Mouse (Mus musculus): ENCODE data around the gene Kidins220.

Gene Kidins220

DNA sequence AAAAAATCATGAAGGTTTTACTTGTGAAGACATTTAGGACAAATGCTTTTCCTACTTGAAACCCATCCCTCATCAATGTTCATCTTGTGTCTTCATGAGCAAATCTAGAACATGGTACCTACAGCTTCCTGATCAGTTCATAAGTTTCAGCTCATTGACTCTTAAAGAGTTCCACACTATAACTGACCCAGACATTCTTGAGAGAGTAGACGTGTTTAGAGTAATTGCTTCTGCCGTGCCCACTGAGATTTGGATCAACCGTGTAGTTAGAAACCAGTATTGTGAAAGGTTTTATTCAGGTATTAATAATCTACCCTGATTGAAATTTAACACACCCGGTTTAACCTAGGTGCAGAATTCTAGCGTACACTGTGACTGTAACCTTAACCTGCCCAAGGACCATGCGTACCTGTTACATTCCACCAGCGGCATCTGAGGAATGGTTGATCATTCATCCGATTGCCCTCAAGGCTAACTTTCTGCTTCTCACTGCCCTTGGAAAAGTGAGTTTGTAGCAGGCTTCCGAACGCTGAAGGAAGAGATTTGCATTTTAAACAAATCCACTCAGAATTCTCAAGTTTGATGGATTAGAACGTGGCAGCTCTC lies 12.3 kb upstream of the Kidins220 start:
- DNase-seq (ENCODE audit: extremely low read depth, low read depth), result no peak

GRCm38 (mm10) chr12:24963393-24964022 lies 11.2 kb upstream of the Kidins220 start:
- DNase-seq (ENCODE audit: extremely low read depth, low read depth), result no peak

- DNase-seq (ENCODE audit: extremely low read depth, low read depth), result no peak
Observed at GRCm38 (mm10) chr12:24965406-24965805, 9.3 kb upstream of the Kidins220 start.

GRCm38 (mm10) chr12:24966046-24966445 lies 8.7 kb upstream of the Kidins220 start:
- DNase-seq (ENCODE audit: extremely low read depth, low read depth), result no peak

GRCm38 (mm10) chr12:24971490-24972200 lies 3.1 kb upstream of the Kidins220 start:
- DNase-seq (ENCODE audit: extremely low read depth, low read depth), result no peak

GRCm38 (mm10) chr12:24972371-24973350 lies 2.1 kb upstream of the Kidins220 start:
- no peak for DNase-seq (ENCODE audit: extremely low read depth, low read depth)

DNA sequence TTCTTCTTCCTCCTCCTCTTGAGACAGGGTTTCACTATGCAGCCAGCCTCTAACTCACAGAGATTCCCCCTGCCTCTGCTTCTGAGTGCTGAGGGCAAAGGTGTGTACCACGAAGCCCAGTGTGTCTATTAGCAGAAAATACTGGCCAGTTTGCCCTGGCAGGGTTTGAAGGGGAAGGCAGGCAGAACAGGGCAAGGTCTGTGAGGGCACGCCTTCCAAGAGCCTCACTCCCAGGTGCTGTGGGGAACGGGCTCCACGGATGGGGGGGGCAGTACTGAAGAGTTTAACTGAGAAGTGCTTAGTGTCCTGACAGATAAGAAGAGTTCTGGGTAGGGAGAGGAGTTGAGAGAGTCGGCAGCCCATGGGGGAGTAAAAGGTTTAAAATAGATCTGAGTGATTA lies 1.1 kb upstream of the Kidins220 start:
- DNase-seq (ENCODE audit: extremely low read depth, low read depth), result peak; percentile 32

DNA sequence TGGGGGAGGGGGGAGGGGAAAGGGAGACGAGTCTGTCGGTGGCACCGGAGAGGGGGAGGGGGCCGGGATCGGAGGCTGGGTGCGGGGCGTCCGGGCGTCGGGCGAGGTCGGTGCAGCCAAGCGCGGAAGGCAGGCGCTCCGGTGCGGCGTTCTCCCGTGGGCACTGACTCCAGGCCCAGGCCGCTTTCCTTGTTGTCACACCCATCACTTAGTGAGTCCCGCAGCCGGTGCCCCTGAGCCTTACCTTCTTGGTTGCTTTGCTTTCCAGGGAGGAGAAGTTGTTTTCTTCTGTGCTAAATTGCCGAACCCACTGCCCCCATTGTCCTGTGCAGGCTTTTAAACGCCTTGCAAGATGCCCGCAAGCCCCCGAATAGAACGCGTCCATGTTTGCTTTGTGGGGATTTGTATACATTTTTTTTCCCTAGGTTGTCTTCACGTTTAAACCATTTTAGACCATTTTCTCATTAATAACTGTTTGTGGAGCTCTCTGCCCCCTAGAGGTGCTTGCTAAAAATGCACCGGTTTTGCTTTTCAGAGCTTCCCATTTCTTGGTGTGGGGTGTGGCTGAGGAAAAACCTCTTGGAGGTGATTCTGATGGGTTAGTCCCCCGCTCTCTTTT lies 499 bp downstream of the Kidins220 start:
- DNase-seq (ENCODE audit: extremely low read depth, low read depth), result peak; percentile 68

DNA sequence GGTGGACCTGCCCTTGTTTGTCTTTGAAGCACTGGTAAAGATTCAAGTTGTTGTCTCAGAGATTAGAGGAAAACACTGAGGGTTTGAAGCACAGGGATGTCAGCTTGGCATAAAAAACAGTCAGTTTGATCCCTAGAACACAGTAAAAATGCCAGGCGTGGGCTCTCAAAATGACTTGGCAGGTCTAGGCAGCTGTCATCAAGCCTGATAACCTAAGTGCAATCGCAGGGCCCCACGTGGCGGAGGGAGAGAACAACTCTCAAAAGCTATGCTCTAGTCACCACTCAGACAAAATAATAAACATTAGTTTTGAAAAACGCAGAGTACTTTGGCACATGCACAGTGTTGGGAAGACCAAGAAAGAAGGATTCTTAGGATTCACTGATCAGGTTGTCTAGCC lies 10.5 kb downstream of the Kidins220 start:
- no peak for DNase-seq (ENCODE audit: extremely low read depth, low read depth)

- no peak for DNase-seq (ENCODE audit: extremely low read depth, low read depth)
Observed at GRCm38 (mm10) chr12:24995350-24995749, 20.6 kb downstream of the Kidins220 start.

GRCm38 (mm10) chr12:25005350-25005749 lies 30.6 kb downstream of the Kidins220 start:
- DNase-seq (ENCODE audit: extremely low read depth, low read depth), result no peak

- DNase-seq (ENCODE audit: extremely low read depth, low read depth), result no peak
Observed at GRCm38 (mm10) chr12:25009957-25010356, 35.2 kb downstream of the Kidins220 start.

GRCm38 (mm10) chr12:25010416-25010815 lies 35.7 kb downstream of the Kidins220 start:
- no peak for DNase-seq (ENCODE audit: extremely low read depth, low read depth)

DNA sequence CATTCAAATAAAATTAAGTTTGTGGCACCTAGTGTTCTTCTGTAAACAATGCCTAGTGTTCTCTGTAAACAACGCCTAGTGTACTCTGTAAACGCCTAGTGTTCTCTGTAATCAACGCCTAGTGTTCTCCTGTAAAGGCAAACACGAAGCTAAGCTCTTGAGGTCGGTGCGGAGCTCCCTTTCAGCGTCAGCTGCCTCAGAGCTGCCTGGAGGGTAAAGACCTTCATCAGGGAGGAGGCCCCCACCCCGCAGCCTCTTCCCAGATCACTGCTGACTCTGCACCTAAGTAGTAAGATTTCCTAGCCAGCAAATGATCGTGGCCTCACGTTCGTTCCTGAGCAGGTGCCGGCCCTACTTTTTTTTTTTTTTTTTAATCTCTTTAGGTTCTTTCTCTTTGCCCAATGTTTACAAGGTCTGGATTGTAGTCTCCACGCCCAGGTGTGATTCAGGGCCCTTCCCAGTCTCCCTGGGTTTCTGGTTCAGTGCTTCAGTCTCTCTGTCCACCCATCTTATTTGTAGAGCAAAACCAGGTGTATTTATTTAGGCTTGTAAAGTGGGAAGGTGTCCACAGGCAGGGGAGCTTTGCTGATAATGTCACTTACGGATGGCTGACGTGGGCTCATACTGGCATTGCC lies 37.1 kb downstream of the Kidins220 start:
- no peak for DNase-seq (ENCODE audit: extremely low read depth, low read depth)

GRCm38 (mm10) chr12:25012555-25013540 lies 38.1 kb downstream of the Kidins220 start:
- no peak for DNase-seq (ENCODE audit: extremely low read depth, low read depth)

DNA sequence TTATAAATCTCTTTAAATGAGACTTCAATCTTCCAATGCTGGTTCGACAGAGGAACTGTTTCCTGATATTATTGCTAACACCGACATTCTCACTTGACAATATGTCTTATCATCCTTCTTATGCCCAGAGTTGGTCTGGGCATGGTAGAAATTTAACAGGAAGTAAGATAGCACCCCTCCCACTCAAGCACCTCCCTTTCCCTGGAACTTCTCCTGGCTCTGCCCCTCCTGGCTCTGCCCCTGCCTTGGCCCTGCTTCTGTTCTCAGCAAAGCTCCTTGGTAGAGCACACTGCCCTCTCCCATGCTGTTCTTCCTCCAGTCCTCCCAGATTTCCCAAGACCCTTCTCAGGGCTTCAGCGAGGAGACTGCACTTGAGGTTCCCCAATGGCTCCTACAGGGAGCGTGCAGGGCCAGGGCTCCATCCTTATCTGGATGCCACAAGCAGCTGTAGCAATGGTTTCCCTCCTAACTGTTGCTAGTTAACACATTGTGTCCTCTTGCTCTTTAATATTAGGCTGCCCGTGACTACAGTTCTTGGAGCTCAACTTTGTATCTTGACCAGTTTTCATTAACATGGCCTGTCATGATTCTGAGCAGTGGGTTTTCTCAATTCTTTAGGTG lies 39.7 kb downstream of the Kidins220 start:
- DNase-seq (ENCODE audit: extremely low read depth, low read depth), result no peak

GRCm38 (mm10) chr12:25014938-25015337 lies 40.2 kb downstream of the Kidins220 start:
- DNase-seq (ENCODE audit: extremely low read depth, low read depth), result no peak

GRCm38 (mm10) chr12:25016995-25017394 lies 42.3 kb downstream of the Kidins220 start:
- DNase-seq (ENCODE audit: extremely low read depth, low read depth), result peak; percentile 36

DNA sequence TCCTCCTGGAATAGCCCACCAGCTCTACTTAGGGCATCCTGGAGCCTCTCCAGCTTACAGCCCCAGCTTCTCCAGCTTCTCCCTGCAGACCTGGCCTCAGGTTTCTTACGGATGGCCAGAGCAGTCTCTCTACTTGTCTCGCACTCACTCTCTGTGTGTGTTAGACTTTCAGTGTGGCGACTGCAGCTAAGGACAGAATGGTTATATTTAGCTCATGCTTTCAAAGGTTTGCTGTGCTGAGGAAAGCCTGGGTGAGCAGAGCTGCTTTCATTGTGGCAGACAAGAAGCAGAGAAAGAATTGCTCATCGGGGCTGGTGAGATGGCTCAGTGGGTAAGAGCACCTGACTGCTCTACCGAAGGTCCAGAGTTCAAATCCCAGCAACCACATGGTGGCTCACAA lies 46.3 kb downstream of the Kidins220 start:
- DNase-seq (ENCODE audit: extremely low read depth, low read depth), result no peak
